Mouse (Mus musculus): Measurements from ENCODE around the gene Pcbd2.

DNA sequence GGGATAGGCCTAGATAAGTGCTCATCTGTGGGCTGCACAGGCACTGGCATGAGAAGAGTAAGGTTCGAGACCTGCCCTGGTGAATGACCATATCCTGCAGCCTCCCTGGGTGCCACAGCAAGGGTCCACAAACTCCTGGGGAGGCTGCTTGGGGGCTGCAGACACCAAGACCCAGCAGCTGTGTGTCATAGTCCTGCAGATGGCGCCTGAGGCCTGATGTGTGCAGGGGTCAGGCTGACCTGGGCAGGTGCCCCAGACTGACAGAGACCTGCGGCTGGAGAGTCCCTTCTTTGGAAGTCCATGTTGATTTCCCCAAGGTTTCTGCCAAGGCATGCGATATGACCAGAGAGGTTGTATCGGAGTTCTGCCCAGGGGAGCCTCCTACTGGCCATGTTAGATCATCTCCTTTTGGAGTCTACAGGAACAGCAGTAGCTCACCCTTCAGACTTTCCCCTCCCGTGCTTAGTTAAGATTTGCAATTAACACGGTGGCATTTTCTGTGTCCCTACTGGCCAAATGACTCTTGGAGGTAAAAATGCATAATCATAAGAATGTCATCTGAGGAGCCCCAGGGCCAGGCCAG, 82.0 kb downstream of the Pcbd2 start:
- no peak for TF ChIP-seq MAX (IDR thresholded peaks at IDR 0.05; ENCODE audit: low read depth)
- no peak for TF ChIP-seq POLR2A (IDR thresholded peaks at IDR 0.05; ENCODE audit: insufficient read length, low read depth)
- no peak for TF ChIP-seq POLR2AphosphoS2 (IDR thresholded peaks at IDR 0.05; ENCODE audit: insufficient read length, low read depth)
- no peak for TF ChIP-seq TCF12 (IDR thresholded peaks at IDR 0.05; ENCODE audit: insufficient read depth, poor library complexity, severe bottlenecking)
- TF ChIP-seq E2F4 (IDR thresholded peaks at IDR 0.05; ENCODE audit: insufficient read depth) = no peak
- no peak for TF ChIP-seq USF1 (IDR thresholded peaks at IDR 0.05; ENCODE audit: low read depth)
- TF ChIP-seq TCF3 (IDR thresholded peaks at IDR 0.05; ENCODE audit: insufficient read length, low read depth) = no peak
- no peak for TF ChIP-seq MYOG (IDR thresholded peaks at IDR 0.05; ENCODE audit: control insufficient read depth in 1 of 3, insufficient read depth in 1 of 3, insufficient read length in 2 of 3, low read depth in 2 of 3)
- TF ChIP-seq SRF (IDR thresholded peaks at IDR 0.05; ENCODE audit: control insufficient read depth, insufficient read length, low read depth) = no peak
- TF ChIP-seq CEBPB (IDR thresholded peaks at IDR 0.05; ENCODE audit: insufficient read depth, poor library complexity, severe bottlenecking) = no peak
- no peak for TF ChIP-seq MYOD1 (IDR thresholded peaks at IDR 0.05; ENCODE audit: control insufficient read depth in 1 of 3, insufficient read length in 2 of 3, low read depth in 2 of 3)
- TF ChIP-seq REST (IDR thresholded peaks at IDR 0.05; ENCODE audit: insufficient read depth, insufficient read length) = no peak
